Mouse (Mus musculus): Measurements from ENCODE around the gene Pole3.
A peak's percentile ranks its signal among the peaks of the same experiment; 100 is the strongest.
"Not testable (repeated sequence)": the region's sequence is repeated elsewhere in the genome, so short reads cannot be mapped to it uniquely, and the experiment has no call there.

Pole3 gene

DNA sequence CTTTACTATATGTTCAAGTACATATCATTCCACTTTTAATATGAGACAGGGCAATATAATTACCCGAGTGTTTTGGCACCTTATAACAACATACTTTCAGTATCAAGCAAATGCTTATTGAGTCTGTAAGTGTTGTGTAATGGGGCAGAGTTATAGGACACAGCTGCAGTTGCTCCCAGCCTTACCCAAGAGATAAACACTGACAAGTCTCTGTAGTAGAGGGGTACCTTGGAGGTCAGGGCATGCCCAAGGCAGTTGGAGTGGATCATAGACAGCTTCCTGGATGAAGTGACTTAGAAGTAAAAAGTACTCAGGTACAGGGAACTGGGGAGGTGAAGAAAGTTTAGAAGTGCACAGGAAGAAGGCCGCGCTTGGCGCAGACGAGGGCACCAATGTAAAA, 37.7 kb downstream of the Pole3 start:
- DNase-seq (ENCODE audit: low spot score in 2 of 2) = no peak

DNA sequence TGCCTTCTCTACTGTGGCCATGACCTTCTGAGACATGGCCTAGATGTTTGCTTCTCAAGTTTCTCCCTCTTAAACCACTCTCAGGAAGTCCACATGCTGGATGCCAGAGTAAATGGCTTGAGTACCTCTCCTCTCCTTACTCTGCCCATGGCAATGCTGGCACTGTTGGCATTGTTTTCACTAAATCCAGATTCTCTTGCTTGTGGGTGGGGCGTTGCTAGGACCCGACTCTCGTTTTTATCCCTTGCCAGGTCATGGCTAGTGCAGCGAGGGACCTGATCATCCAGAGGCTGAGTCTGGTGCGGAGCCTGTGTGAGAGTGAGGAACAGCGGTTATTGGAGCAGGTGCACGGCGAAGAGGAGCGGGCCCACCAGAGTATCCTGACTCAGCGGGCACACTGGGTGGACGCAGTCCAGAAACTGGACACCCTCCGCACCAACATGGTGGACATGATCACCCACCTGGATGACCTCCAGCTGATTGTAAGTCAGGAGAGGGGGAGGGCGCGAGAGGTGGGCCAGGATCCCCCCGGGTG, 38.6 kb downstream of the Pole3 start:
- no peak for DNase-seq (ENCODE audit: low spot score in 2 of 2)

DNA sequence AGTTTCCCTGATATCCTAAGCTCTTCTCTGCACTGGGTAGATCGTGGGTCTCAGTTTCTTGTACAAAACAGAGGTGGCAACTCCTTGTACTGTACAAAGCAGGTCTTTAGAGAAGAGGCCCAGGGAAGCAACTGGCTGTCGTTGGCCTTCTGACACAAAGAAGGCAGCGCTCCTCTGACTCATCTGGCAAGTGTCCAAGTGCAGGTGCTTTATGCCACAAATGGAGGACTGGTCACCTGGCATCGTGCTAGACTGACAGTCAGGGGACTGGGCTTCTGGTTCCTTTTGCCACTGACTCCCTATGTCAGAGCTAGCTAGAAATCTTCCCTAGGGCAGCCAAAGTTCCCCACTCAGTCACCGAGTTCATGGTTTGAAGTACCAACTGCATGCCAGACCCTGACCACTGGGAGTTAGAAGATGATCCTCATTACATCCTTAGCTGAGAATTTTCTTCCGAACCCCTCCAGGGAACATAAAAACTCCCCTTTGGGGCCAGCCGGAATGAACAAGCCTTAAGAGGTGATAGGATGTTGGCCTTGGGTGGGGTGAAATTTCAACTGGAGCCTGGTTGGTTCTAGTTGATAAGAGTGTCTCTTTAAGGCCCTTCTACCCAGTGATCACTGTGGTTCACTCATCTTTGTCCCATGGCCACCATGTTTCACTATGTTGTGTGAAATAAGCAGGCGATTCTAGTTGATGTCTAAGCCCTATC, 39.3 kb downstream of the Pole3 start:
- DNase-seq (ENCODE audit: low spot score in 2 of 2) = no peak

DNA sequence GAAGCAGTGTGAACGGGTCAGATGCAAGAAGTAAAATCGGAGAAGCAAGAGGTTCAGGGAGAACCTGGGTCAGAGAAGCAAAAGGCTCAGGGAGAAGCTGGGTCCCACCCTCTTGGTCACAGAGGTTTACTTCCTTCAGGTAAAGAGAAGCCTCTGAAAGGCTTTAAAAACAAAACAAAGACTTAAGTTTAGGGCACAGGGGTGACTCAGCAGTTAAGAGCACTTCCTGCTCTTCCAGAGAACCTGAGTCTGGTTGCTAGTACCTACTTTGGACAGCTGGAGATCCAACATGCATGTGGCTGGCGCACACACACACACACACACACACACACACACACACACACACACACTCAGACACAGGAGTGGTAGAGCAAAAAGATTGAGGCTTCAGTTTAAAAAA, 39.9 kb downstream of the Pole3 start:
- DNase-seq (ENCODE audit: low spot score in 2 of 2) = no peak

DNA sequence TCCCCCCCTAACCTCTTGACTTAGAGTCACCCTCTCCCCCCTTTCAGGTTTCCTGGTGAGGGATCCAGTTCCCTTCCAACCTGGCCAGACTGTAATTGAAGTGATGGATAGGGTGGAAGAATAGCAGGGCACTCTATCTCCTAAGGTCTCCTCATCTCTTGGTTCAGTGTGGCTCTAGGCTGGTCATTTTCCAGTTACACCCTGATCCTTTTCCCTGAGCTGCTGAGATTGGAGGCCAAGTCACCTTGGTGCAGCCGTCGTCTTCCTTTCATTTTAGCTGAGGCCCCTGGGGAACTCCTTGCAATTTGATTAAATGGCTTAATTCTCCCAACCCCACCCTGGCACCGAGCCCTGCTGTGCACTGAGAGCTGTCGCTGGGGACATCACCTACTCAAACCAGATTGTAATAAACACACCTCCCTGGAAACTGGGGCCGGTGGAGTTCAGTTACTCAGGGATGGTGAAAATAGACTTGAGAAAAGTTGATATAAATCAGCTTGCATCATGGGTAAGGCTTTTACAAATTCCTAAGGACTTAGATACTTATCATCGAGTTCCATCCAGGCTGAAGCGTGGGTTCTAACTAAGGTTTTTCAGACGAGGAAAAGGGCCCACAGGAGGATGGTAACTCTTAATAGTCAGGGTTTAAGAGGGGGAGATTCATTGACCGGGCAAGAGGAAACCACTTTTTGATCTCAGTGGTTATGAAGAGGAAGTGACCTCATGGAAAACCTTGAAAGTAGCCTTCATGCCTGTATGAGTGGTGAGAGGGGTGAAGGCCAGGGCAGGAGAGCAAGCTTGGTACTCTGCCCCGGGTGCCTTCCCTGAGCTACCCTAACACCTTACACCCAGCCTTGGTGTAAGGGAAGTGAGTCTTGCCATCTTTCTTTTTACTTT, 43.9 kb downstream of the Pole3 start:
- no peak for DNase-seq (ENCODE audit: low spot score in 2 of 2)

DNA sequence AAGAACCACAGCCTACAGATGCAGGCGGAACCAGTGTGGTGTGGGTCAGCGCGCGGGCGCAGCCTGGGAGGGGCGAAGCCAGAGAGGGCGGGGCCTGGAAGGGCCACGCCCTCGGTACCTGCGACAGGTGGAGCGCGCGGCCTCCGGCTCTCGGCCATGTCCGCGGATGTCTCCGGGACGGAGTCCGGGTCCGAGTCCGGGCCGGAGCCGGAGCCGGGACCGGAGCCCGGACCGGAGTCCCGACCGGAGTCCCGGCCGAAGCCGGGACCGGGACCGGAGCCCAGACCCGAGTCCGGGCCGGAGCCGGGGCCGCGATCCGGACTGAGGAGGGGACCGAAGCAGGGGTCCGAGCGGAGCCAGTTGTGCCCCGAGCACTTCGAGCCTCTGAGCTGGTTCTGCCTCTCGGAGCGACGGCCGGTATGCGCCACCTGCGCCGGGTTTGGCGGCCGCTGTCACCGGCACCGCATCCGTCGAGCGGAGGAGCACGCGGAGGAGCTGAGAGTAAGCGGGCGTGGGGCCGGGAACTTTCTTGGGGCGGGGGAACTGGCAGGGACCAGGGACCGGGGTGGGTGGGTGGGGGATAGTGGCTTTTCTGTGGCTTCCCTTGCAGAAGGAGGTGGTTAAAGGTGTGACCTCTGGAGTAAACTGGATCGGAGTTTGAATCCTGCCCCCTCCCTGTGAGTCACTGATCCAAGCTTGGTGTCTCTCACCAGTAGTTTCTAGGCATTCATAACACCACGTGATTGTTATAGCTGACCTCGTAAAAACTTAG, 44.7 kb downstream of the Pole3 start, which contains the start of gene Bspry:
TSS of gene Bspry (plus strand) at position 117 of the 772 bp plus-strand sequence.
- peak in 1 of 2 experiments; percentile 48 for DNase-seq (ENCODE audit: low spot score in 2 of 2)

DNA sequence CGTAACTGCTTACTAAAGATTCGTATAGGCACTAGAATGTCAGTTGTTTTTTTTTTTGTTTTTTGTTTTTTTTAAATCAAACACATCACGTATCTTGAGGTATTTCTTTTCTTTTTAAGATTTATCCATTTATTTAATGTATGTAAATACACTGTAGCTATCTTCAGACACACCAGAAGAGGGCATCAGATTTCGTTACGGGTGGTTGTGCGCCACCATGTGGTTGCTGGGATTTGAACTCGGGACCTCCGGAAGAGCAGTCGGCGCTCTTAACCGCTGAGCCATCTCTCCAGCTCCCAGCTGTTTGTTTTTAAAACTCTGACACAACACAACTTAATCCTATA, 45.3 kb downstream of the Pole3 start:
- not testable (repeated sequence) for DNase-seq (ENCODE audit: low spot score in 2 of 2)

DNA sequence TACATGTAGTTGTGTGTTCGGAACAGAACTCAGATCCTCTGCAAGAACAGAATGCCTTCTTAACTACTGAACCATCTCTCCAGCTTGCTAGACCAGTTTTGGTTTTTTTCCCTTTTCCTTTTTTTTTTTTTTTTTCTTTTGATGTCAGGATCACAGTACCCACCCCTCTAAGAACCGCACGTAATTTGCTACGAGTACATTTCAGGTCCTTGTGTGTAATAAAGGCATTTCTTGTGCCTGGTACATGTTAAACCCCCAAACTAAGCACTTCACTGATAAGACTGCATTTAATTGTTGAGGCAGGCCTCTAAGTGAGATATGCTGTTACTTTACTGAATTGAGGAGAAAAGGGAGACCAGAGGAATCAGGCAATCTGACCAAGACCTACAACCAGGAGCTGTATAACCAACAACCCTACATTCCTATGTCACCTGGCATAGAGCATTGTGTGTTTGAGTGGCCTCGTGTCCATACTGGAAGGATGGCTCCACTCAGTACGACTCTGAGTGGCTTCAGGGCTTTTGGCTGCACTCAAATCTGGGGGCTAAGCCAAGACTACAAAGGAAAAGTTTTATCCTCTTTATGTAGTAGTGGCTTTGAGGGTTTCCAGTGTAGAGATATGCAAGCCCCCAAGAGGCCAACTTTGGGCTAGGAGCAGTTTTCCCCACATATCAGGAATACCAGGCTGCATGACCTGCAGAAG, 47.2 kb downstream of the Pole3 start:
- DNase-seq (ENCODE audit: low spot score in 2 of 2) = no peak

DNA sequence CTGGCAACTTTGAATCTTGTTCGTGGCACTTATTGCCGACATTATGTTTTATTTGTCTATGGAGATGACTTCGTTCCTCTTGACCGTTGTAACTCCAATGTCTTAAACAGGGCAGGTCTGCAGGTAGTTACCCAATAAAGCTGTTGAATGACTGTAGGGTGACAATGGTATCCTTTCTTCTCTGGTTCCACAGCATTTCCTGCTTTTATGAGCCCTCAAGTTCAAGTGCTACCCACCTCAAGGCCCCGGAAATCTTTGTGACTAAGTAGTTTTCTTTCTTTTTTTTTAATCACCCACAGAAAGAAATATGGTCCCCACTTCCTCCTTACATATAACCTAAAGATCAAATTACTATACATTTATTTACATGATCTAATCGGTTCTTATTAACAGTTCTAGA, 49.1 kb downstream of the Pole3 start:
- no peak for DNase-seq (ENCODE audit: low spot score in 2 of 2)

DNA sequence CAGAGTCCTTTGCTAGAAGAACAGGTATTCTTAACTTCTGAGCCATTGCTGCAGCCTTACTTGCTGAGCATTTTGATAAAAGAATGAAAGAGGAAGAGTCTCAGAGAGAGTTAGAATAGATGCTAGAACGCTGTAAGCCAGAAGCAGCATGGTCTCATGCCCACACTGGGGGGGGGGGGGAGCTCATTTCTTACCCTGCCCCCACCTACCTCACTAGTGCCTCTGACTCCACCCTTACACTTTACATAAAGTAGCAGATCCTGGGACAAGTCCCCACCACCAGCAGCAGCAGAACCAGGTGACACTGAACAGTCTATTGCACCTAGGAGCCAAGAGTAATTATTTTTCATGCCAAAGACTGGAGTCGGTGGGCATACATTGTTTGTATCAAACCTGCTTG, 49.7 kb downstream of the Pole3 start:
- DNase-seq (ENCODE audit: low spot score in 2 of 2) = no peak

All from urinary bladder, postnatal 4 days (tissue).